Mouse (Mus musculus) cerebellum, adult 2 months (tissue): ENCODE measurements at regions not wholly inside any gene's neighbourhood (a gene's known extent, or its start where the extent isn't known, plus 50 kb on each side); places are given as distances from the start of the nearest gene placed in this dataset.

ENCODE experiments used
- DNase-seq, 2 experiments: peaks; one replicate each; pipeline ENCODE4 v3.0.0; 2021
- H3K27ac ChIP-seq: fragments of 200-500 bp; 2 replicates; pipeline ENCODE4 v1.5.1; 2012; ENCODE audit warnings: low read length, control low read depth, inconsistent platforms; ENCODE audit not compliant: insufficient read depth
- H3K27me3 ChIP-seq: fragments of 200-500 bp; 2 replicates; pipeline ENCODE4 v1.6.1; 2012; ENCODE audit warnings: inconsistent platforms, mild to moderate bottlenecking, low read length, moderate library complexity; ENCODE audit not compliant: control insufficient read depth, insufficient read depth
- H3K4me1 ChIP-seq: fragments of 200-500 bp; 2 replicates; pipeline ENCODE4 v1.6.1; 2011; ENCODE audit warnings: low read length; ENCODE audit not compliant: control insufficient read depth, insufficient read depth
- H3K4me3 ChIP-seq: fragments of 200-500 bp; replicated peaks from 2 replicates; pipeline ENCODE3; 2011; ENCODE audit warnings: mild to moderate bottlenecking, low read depth, low read length, control low read depth; ENCODE audit not compliant: insufficient read depth
- CTCF ChIP-seq: fragments of 200-500 bp; IDR thresholded peaks from 2 replicates; pipeline ENCODE4 v1.5.1; 2011; ENCODE audit warnings: low read depth, mild to moderate bottlenecking, control low read depth, low read length, moderate library complexity, borderline replicate concordance; ENCODE audit not compliant: insufficient read depth
- POLR2A ChIP-seq: fragments of 200-500 bp; IDR thresholded peaks from 2 replicates; pipeline ENCODE4 v1.6.1; 2011; ENCODE audit warnings: low read length, control low read depth, borderline replicate concordance; ENCODE audit not compliant: insufficient read depth
- WGBS: fragments of 180-500 bp; shearing (Covaris S2); methylation state at CpG from one replicate; pipeline ENCODE4 v1.1.7; 2018; 5-methylcytosine and 5-hydroxymethylcytosine counted together

DNA sequence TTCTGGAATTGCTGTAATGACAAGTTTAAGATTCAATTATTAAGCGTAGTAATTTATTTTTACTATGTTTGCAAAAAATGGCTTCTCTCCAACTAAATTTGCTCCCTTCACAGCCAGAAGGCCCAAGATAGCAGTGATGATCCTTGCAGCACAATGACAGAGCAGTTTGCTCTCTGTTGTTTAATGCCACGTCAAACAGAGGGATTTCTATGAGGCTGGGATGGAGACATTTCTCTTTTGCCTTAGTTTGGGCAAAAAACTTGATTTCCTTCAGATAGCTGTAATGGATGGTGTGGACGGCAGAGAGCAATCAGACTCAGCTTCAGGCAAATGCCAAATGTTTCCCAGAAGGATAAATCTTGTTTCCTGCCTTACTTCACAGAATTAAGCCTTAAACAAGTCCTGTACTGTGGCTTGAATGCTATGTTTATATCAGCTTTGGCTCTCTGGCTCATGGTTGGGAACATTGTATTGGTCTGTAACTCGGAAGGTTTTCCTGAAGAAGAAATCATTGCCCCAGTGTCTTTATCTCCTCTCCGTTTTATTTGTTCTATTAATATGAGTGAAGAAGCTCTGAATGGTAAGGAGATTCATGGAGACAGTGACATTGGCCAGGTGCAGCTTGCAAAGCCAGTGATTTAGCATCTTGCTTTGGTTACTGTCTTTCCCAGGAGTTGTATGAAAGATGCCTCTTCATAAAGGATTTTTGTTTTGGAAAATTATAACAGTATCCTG is 373.2 kb upstream of the Nt5c1b start:
- DNase-seq, result no peak
- no peaks in the 10 kb centered on the region for H3K27me3 ChIP-seq
- no peak overlapping the region for H3K4me3 ChIP-seq
- H3K27ac ChIP-seq, result no peak overlapping the region
- H3K4me1 ChIP-seq, result no peaks in the 10 kb centered on the region
- 87% methylated on average over 5 of the region's 5 CpGs for WGBS
- TF ChIP-seq POLR2A (no peak), CTCF (no peak)

DNA sequence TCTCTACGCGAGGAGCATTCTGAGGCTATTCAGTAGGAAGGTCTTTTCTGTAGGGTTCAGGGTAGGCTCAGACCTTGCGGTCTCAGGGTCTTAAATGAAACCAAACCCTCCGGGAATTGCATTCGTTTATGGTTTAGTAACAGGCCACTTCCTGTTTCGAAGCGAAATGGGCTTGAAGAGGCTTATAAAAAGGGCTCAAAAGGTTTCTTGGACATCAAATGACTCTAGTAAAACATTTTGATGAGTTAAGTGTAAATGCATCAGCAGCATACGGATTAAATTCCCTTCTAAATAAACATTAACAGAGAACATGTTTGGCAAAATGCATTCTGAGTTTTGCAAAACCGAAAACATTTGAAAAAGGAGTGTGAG is 372.6 kb upstream of the Nt5c1b start:
- Histone ChIP-seq H3K4me3 (no peak overlapping the region), H3K4me1 (no peaks in the 10 kb centered on the region), H3K27me3 (no peaks in the 10 kb centered on the region), H3K27ac (no peak overlapping the region)
- TF ChIP-seq CTCF (no peak), POLR2A (no peak)
- WGBS, result 89% methylated on average over 9 of the region's 9 CpGs
- DNase-seq, result no peak

GRCm38 (mm10) chr12:9997571-9997970 is 372.2 kb upstream of the Nt5c1b start:
- TF ChIP-seq CTCF, result no peak
- whole genome bisulfite sequencing, result 77% methylated on average over 3 of the region's 3 CpGs

DNA sequence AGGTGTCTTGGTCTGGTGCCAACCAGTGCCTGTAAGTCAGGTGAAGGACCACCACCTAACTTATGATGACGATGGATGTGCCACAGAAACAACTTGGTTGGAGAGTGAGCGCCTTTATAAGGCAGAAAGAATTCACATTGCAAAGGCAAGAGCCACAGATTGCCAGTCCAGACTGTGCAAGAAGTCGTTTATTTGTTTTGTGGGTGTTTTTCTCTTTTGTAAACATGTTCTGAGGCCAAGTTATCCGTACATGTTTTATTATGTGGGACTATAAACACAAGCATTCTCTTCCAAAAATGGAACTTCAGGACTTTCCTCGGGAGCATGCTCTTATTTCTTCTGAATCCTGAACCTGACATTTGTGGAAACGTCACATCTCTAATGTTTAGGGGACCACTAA is 369.8 kb upstream of the Nt5c1b start:
- no peak for TF ChIP-seq POLR2A
- TF ChIP-seq CTCF, result no peak

More at GRCm38 (mm10) chr12:9997571-9997970, 372.2 kb upstream of the Nt5c1b start:
- no peak overlapping the region for H3K4me3 ChIP-seq
- DNase-seq, result no peak
- H3K27ac ChIP-seq, result no peak overlapping the region
- H3K4me1 ChIP-seq, result no peaks in the 10 kb centered on the region
- no peaks in the 10 kb centered on the region for H3K27me3 ChIP-seq

DNA sequence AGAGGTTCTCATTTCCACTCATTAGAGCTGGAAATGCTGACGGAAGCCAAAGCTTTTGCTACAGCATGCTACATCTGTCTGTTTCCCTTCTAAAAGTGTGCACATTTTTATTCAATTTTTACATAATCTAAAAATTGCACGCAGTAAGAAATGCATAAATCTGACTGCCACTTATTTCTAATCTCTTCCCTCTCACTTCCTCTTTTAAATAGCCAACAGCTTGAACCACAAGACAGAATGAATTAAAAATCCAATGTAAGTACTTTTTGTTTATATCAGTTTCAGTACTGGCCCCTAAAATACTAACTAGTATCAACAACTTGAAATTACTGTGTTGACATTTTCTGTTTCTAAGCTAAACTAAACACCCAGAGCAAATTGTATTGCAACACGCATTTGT is 361.3 kb upstream of the Nt5c1b start:
- Histone ChIP-seq H3K4me3 (no peak overlapping the region), H3K27me3 (no peaks in the 10 kb centered on the region), H3K4me1 (no peaks in the 10 kb centered on the region), H3K27ac (no peak overlapping the region)
- 87% methylated on average over 3 of the region's 3 CpGs for WGBS
- DNase-seq, result no peak
- TF ChIP-seq POLR2A (no peak), CTCF (no peak)

More for the DNA sequence above, 369.8 kb upstream of the Nt5c1b start:
- Histone ChIP-seq H3K4me3 (no peak overlapping the region), H3K27ac (no peak overlapping the region), H3K4me1 (no peaks in the 10 kb centered on the region), H3K27me3 (no peaks in the 10 kb centered on the region)
- 90% methylated on average over 6 of the region's 6 CpGs for WGBS
- no peak for DNase-seq

- H3K4me3 ChIP-seq, result no peak overlapping the region
- no peaks in the 10 kb centered on the region for H3K4me1 ChIP-seq
- no peak overlapping the region for H3K27ac ChIP-seq
- no peak for DNase-seq
- H3K27me3 ChIP-seq, result no peaks in the 10 kb centered on the region
- TF ChIP-seq CTCF (no peak), POLR2A (no peak)
- WGBS, result 76% methylated on average over 15 of the region's 15 CpGs
Measured at GRCm38 (mm10) chr12:10016710-10017581, 352.8 kb upstream of the Nt5c1b start.

- no peaks in the 10 kb centered on the region for H3K4me1 ChIP-seq
- no peaks in the 10 kb centered on the region for H3K27me3 ChIP-seq
- WGBS, result 86% methylated on average over 8 of the region's 8 CpGs
- H3K27ac ChIP-seq, result no peak overlapping the region
- no peak overlapping the region for H3K4me3 ChIP-seq
- TF ChIP-seq POLR2A (no peak), CTCF (no peak)
- DNase-seq, result no peak
Measured at GRCm38 (mm10) chr12:10035479-10035878, 334.3 kb upstream of the Nt5c1b start.
